Mouse (Mus musculus) left cerebral cortex, postnatal 10 days (tissue): ENCODE results near the gene Cblc. TPM values are rescaled to one million over a fixed set of nuclear protein-coding genes. Genes with fewer than 3 reads are reported as not detected.

ENCODE experiments used
- DNase-seq, 2 experiments: peaks; one replicate each; pipeline ENCODE4 v3.0.0; 2021 to 2022; ENCODE audit warnings: low spot score in 2 of 2, mixed read lengths in 1 of 2; ENCODE audit errors: extremely low spot score in 1 of 2
- intact Hi-C: fragments of 180-260 bp; cut with DNase I; formaldehyde crosslinking; loops from one replicate; pipeline ENCODE4 v1.15.1; 2025
- total RNA-seq, 2 experiments: library from RNA; stranded (reverse); gene quantifications; 2 replicates each; pipeline ENCODE4 v1.2.3; 2021

Gene Cblc
- total RNA-seq, 2 experiments from 2014 or later: not detected

DNA sequence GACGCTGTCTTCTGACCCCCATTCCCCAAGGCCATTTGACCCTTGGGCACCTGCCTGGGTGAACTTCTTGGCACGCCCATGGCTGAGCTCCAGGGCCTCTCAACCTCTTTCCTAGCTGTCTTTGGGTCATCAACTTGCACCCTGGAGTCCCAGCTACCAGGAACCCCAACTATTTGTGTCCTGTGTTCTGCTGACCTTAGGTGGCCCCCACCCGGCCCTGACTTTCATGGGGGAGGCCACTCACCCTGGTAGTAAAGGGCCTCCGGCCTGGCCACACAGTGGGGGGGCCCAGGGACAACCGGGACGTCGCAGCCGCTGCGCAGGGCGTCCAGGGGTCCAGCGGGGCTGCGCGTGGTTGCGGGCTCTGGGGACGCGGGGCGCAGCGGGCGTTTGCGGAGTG lies 25.6 kb upstream of the Cblc start:
- intact Hi-C loops: no loop called here
- no peak for DNase-seq

DNA sequence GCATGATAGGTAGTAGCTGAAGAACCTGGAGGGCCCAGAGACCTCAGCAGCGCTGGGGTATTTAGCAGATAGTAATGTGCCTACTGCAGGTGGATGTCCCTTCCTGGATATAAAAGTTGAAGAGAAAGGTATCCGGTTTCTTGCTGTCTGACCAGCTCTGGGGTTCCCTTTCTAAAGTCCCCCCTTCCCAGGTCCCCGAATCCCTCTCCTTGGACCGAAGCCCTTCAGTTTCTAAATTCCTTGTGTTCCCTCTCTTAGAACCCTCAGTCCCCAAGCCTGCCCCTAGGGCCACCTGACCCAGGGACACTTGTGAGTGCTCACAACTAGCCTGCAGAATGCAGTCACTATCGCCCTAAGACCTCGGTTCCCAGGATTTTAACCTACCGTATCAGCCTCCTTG lies 25.0 kb upstream of the Cblc start:
- intact Hi-C loops: no loop called here
- DNase-seq: no peak

DNA sequence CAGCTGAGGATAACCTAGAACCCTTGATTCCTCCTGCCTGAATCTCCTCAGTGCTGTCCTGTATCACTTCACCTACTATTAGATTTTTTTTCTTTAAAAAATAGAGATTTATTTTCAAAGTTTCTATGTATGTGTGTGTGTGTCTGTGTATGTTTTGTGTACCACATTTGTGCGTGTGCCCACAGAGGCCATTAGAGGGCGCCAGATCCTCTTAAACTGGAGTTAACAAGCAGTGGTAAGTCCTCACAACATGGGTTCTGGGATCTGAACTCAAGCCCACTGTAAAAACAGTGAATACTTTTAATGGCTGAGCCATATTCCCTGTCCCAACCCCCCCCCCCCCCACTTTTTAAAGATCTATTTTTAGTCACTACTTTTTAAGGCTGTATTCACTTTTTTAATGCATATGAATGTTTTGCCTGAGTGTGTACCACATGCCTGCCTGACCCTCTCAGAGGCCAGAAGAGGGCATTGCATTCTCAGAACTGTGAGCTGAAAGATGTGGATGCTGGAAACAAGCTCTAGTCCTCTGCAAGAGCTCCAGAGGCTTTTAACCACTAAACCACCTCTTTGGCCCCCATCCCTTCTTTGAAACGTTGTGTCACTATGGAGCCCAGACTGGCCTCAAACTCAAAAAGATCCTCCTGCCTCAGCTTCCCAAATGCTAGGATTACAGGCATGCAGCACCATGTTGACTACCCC lies 23.9 kb upstream of the Cblc start:
- intact Hi-C loops: no loop called here
- no peak for DNase-seq

DNA sequence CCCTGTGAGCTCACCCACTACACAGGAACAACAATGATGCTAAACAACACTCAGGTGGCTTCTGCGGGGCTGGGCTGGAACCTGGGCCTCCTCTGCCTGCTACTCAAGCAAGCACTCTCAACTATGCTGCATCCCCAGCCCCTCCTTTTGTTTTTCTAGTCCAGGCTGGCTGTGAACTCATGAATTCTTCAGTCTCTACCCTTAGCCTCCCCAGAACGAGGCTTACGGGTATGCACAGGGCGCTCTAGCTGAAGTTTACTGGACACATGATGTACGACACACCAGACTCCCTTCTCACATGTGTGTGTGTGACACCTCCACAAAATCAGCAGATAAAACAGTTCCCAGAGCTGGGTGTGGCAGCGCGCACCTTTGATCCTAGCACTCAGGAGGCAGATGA lies 22.3 kb upstream of the Cblc start:
- no peak for DNase-seq
- intact Hi-C loops: no loop called here

DNA sequence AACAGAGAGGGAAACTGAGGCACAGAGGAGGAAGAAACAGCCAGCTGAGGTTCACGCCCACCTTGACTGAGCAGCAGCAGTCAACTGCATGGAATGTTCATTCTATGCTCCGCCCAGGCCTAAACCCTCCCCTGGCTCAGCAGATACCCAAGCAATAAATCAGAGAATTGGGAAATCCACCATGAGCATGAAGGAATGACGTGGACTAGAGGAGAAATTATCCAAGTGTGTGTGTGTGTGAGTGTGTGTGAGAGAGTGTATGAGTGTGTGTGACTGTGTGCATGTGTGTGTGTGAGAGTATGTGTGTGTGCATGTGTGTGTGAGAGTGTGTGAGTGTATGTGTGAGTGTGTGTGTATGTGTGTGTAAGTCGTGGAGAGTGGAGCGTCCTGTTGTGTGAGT lies 21.8 kb upstream of the Cblc start:
- intact Hi-C loops: no loop called here
- no peak for DNase-seq

DNA sequence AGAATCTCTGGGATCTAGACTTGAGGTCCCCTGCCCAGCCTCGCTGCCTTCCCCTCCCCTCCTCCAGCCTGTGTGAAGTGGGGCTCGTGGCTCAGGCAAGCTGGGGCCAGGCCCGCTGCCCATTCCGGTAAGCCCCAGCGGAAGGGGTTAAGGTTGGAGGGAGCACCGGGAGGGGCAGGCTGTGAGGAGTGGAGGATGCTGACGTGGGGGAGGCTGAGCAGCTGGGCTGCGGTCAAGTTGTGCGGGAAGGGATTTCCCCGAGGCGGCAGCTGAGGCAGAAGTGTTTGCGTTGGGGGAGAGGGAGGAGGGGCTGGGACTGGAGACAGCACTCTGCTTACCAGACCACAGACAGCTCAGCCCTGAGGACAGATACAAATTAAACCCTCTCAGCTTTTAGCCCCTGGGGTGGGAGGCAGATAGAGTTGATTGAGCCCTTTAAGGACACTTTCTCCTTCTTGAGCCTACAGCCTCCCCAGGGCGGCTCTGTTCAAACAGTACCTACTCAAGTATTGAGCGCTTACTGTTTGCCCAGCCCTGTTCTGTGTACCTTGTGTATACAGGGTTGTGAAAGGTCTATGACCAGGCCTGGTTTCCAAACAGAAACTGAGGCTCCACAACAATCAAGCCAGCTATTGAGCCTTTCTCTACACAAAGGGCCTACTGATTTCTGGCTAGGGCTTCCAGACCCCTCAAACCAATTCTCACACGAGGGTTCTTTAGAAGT lies 20.9 kb upstream of the Cblc start:
- peak in 1 of 2 experiments; percentile 83 for DNase-seq
- intact Hi-C loops: no loop called here

DNA sequence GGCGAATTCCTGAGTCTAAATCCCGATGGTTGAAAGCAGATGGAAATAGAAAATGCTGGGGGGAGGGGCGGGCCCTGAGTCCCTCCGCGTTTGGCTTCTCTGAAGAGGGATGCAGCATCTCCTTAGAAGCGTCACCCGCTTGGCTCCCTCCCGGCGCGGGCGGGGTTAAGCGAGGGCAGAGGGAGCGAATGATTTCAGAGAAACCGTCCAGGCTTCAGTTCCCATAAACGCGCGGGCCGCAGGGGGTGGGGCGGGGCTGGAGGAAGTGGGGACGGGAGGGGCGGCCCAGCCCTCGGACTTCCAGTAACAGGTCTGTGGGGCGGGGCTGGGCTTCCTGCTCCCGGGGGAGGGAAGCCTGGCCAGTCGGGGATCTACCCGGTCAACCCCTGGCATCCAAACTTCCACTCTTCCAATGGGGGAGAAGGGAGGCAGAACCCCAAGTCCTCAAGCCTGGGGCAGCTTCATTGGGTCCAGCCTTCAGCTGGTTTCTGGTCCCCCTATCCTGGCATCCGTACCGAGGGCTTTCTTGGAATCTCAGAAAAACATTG lies 19.7 kb upstream of the Cblc start:
- intact Hi-C loops: no loop called here
- peak; percentile 28 to 94 for DNase-seq

DNA sequence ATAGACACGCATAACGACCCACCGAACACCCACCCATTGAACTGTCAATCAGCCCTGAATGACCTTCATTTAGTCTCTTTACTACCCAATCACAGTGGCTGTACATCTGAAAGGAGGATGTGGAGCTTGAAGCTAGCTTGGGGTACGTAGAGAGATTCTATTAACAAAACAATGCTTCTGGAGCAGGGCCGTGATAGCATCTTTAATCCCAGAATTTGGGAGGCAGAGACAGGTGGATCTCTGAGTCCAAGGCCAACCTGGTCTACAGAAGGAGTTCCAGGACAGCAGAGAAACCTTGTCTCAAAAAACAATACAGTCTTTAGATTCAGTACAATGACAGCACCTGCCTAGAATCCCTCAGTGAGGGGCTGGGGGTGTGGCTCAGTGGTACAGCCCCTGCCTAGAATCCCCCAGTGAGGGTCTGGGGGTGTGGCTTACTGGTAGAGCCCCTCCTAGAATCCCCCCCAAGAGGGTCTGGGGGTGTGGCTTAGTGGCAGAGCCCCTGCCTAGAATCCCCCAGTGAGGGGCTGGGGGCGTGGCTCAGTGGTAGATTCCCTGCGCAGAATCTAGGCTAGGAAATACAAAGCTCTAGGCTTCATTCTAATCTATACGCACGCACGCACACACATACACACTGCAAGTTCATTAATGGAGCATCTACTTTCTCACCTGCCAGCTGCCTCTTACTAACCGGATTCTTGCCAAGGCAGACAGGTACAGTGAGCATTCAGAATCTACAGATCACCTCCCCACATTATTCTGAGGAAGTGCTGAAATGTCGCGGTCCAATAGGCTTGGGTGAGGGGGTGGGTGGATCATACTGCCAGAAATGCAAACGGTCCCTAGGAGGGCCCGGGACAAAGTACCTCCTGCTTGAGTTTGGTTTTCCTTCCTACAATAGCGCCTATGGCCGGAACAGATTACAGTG lies 19.0 kb upstream of the Cblc start:
- DNase-seq: no peak
- intact Hi-C loops: no loop called here

DNA sequence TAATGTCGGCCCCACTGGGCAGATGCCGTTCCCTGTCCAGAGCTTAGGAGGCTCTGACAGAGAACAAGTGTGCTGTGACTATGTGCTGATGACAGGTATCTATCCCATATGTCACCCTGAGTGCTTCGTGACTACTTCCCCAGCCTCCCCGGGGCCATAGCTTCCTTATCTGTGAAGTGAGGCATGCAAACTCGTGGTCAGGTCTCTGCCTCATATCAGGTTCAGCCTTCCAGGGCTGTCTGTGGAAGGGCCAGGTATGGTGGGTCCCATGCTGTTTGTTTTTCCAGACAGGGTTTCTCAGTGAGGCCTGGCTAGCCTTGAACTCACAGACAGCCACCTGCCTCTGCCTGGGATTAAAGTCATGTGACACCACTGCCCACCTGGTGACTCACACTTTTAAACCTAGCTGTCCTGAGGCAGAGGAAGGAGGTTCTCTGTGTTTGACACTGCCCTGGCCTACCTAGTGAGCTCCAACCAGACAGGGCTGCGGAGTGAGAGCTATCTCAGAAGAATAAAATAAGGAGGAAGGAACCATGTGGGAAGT lies 17.0 kb upstream of the Cblc start:
- no peak for DNase-seq
- intact Hi-C loops: no loop called here

DNA sequence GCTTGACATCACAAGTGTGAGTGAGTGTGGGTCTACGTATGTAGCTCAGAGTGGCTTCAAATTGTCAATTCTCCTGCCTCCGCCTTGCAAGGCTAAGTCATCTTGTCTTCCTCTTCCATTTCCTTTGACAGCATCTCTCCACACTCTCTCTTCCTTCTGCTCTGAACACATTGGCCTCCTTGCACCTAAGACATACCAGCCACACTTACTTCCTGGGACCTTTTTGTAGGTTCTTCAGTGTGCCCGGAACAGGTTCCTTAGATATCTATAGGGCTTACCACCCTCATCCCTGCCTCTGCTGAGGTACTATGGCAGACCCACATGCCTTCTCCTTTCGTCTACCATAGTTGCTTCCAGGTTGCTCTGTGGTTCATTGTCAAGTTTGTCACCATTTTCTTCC lies 16.6 kb upstream of the Cblc start:
- no peak for DNase-seq
- intact Hi-C loops: no loop called here

DNA sequence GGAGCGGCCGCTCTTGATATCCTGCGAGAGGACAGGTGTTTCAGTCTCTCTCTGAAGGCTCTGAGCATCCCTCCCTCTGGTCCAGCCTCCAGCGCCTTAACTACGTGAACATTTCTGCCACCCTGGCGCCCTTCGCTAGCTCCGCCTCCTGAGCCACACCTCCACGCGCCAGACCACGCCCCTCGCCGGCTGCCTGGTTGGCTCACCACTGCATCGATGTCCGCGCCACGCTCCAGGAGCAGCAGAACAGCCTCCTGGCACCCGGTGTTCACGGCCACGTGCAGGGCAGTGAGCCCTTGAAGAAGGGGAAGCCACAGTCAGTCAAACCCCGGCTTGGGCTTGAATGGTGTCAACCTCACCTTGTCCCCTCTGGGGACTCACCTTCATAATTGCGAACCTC lies 14.5 kb upstream of the Cblc start:
- peak in 1 of 2 experiments; percentile 63 for DNase-seq

DNA sequence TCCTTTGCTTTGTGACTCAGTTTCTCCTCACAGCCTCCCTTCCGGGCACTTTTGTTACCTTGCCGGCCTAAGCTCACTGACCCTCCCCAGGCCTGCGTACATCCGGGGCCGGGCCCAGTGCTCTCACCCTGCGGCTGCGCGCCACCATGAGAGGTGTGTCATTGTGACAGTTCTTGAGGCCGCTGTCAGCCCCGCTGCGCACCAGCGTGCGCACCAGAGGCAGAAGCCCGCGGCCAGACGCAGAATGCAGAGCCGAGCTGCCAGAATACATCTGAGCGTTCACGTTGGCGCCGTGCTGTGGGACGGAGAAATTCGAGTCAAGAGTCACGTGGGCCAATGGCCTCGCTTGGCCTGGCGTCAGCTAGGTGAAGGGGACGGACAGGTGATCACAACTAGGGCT lies 12.8 kb upstream of the Cblc start:
- peak in 1 of 2 experiments; percentile 64 for DNase-seq
- intact Hi-C loops: no loop called here

More for the DNA sequence above, 14.5 kb upstream of the Cblc start:
- intact Hi-C loops: no loop called here

DNA sequence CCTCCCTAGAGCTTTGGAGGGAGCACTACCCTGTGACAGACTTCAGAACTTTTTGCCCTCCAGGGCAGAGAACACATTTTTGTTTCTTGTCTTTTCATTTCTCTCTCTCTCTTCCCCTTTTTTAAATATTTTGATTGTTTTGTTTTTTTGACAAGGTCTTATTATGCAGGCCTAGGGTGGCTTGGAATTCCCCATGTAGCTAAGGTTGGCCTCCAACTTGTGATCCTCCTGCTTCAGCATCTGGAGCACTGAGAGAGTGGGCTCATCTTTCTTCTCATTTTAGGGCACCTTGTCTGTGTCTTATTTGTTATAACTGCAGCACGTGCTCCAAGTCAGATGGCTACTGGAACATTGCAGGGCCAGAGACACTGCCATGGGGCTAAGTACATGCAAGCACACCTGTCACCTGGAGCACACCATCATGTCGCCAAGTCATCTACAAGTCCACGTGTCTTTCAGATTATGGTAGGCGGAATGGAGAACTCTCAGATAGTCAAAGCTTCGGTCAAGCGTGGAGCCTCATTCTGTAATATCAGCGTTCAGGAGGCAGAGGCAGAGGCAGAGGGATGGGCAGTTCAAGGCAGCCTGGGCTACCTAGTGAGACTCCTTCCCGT lies 9.9 kb upstream of the Cblc start:
- intact Hi-C loops: no loop called here
- DNase-seq: no peak

DNA sequence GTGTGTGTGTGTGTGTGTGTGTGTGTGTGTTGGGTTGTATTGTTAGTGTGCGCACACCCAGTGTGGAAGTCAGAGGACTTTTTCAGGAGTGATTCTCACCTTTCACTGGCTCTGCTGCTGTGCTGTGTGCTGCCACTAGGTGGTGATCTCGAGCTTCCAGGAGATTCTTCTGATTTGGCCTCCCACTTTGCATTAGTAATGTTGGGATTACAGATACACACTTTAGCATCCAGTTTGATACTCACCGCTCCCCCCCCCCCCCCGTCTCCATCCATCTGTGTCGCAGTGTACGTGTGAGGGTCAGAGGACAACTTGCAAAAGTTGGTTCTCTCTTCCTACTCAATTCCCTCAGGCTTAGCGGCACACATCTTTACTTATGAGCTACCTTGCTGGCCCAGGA lies 6.4 kb upstream of the Cblc start:
- intact Hi-C loops: loop anchor here (2.0 kb wide), 1 partner anchor 46 kb away; no protein-coding TSS in a partner anchor
- peak in 1 of 2 experiments; percentile 48 for DNase-seq

DNA sequence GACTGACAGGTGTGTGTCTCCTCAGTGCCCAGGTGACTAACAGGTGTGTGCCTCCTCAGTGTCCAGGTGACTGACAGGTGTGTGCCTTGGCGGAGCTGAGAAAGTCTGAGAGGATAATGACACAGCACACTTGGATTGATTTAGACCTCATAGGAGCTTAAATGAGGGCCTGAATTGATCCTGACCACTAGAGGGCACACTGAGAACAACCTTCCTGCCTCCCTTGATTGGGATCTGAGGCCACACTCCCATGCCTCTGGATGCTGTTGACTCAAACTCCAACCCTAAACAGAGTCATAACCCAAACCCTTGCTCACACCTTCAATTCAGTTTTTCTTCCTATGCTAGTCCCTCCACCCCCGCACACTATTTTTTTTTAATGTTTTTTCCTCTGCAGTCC lies 4.2 kb upstream of the Cblc start:
- intact Hi-C loops: no loop called here
- DNase-seq: no peak

DNA sequence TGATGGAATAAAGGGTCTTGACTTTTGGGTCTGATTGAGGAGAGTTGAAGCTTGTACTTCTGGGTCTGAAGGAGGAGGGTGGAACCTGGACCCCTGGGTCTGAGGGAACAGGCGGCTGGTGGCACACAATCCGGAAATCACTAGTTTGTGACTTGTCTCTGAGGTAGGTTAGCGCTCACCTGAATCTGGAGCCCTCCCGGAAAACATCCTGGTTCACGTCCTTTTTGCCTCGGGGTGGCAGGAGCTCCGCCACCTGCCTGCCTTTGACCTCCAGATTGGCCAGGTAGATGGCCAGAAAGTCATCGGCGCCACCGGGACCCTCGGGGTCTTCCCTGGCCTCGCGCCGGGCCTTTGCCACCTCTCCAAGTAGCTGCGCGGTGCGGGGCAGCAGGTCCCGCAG lies 355 bp downstream of the Cblc start:
- DNase-seq: no peak
- intact Hi-C loops: loop anchor here (5.0 kb wide), 1 partner anchor 76 kb away; no protein-coding TSS in a partner anchor

DNA sequence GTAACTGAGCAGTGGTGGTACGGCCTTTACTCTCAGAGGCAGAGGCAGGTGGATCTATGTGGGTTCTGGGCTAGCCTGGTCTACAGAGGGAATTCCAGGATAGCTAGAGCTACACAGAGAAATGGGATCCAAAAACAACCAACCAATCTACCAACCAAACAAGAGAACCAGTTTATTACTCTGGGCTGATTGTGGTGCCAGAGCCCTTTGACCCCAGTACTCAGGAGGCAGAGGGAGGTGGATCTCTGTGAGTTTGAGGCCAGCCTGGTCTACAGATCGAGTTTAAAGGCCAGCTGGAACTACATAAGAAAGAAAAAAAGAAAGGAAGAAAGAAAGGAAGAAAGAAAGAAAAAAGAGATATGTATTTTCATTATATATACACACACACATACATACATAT lies 1.4 kb downstream of the Cblc start:
- intact Hi-C loops: loop anchor here (5.0 kb wide), 1 partner anchor 77 kb away; no protein-coding TSS in a partner anchor
- DNase-seq: no peak
